Mouse (Mus musculus): ENCODE data around the gene Adcy6. TPM values are rescaled to one million over a fixed set of nuclear protein-coding genes. Genes with fewer than 3 reads are reported as not detected.
A peak's percentile ranks its signal among the peaks of the same experiment; 100 is the strongest.

Gene Adcy6
- total and polyA plus RNA-seq, 3 experiments = 0.06 to 1.5 TPM; not detected in 1

GRCm38 (mm10) chr15:98633822-98634470 is 24.1 kb upstream of the Adcy6 start:
- peaks cover 12 to 45% of the 10 kb centered on the region in 2 experiments for H3K4me1 ChIP-seq (ENCODE audit: control insufficient read depth in 1 of 2, insufficient read depth in 2 of 2)
- dilution Hi-C loops (cut with MboI; ENCODE audit: extremely low pct_ligation_motif_present, extremely low pct_unique_long_range_greater_than_20kb, low sequenced_read_pairs) (no loop called here), in situ Hi-C loops (cut with MboI; ENCODE audit: low pct_ligation_motif_present, low pct_unique_long_range_greater_than_20kb, low sequenced_read_pairs) (loop anchor here (5.0 kb wide), 1 partner anchor 67 kb away; no protein-coding TSS in a partner anchor)
- H3K27ac ChIP-seq (ENCODE audit: insufficient read depth, low read depth) = no peak overlapping the region
- no peaks in the 10 kb centered on the region for H3K36me3 ChIP-seq (replicated peaks in 1 of 2; ENCODE audit: control insufficient read depth in 1 of 2, insufficient read depth in 1 of 2, low read length in 1 of 2)
- no peaks in the 10 kb centered on the region for H3K79me2 ChIP-seq (replicated peaks; ENCODE audit: control insufficient read depth, extremely low read depth, insufficient read depth, poor library complexity, severe bottlenecking)
- H3K27me3 ChIP-seq (replicated peaks) = peaks cover 89% of the 10 kb centered on the region
- peak overlapping the region; percentile 94 for H3K4me2 ChIP-seq (ENCODE audit: insufficient read depth, low read depth, poor library complexity, severe bottlenecking)
- no peak for DNase-seq (ENCODE audit: extremely low read depth)
- peak overlapping the region; percentile 46; the same call in 1 of the 2 replicates for H3K9ac ChIP-seq (ENCODE audit: insufficient read depth, low read depth)
- no peaks in the 10 kb centered on the region for H3K9me3 ChIP-seq (replicated peaks; ENCODE audit: low read length)
- peak overlapping the region; percentile 50 to 54 (median 51) for H3K4me3 ChIP-seq (replicated peaks in 1 of 3; ENCODE audit: low read depth in 2 of 3, low read length in 2 of 3, poor library complexity in 1 of 3)
- TF ChIP-seq UBTF (IDR thresholded peaks at IDR 0.05; ENCODE audit: low read depth, low read length) (peak; percentile 67; the same call in 1 of the 2 replicates), EP300 (IDR thresholded peaks at IDR 0.05; ENCODE audit: low read length) (0 out of 2 replicates have a peak, but pooled peaks have one; percentile 14), E2F4 (IDR thresholded peaks at IDR 0.05; ENCODE audit: insufficient replicate concordance, low read depth, low read length) (no peak)

- no peak overlapping the region for H3K4me2 ChIP-seq (ENCODE audit: insufficient read depth, low read depth, poor library complexity, severe bottlenecking)
- peak; percentile 70 for DNase-seq (ENCODE audit: extremely low read depth)
- no peak overlapping the region for H3K4me3 ChIP-seq (replicated peaks in 1 of 3; ENCODE audit: low read depth in 2 of 3, low read length in 2 of 3, poor library complexity in 1 of 3)
- no peak overlapping the region for H3K27ac ChIP-seq (ENCODE audit: insufficient read depth, low read depth)
- no peaks in the 10 kb centered on the region for H3K36me3 ChIP-seq (replicated peaks in 1 of 2; ENCODE audit: control insufficient read depth in 1 of 2, insufficient read depth in 1 of 2, low read length in 1 of 2)
- peaks cover 96% of the 10 kb centered on the region for H3K27me3 ChIP-seq (replicated peaks)
- no peaks in the 10 kb centered on the region for H3K79me2 ChIP-seq (replicated peaks; ENCODE audit: control insufficient read depth, extremely low read depth, insufficient read depth, poor library complexity, severe bottlenecking)
- in situ Hi-C loops (cut with MboI; ENCODE audit: low pct_ligation_motif_present, low pct_unique_long_range_greater_than_20kb, low sequenced_read_pairs) (loop anchor here (5.0 kb wide), 1 partner anchor 66 kb away; no protein-coding TSS in a partner anchor), dilution Hi-C loops (cut with MboI; ENCODE audit: extremely low pct_ligation_motif_present, extremely low pct_unique_long_range_greater_than_20kb, low sequenced_read_pairs) (no loop called here)
- H3K9ac ChIP-seq (ENCODE audit: insufficient read depth, low read depth) = no peak overlapping the region
- H3K9me3 ChIP-seq (replicated peaks; ENCODE audit: low read length) = no peaks in the 10 kb centered on the region
- H3K4me1 ChIP-seq (ENCODE audit: control insufficient read depth in 1 of 2, insufficient read depth in 2 of 2) = peaks cover 12 to 45% of the 10 kb centered on the region in 2 experiments
- TF ChIP-seq IRF4 (IDR thresholded peaks at IDR 0.05; ENCODE audit: low read depth, low read length) (peak; percentile 13; the same call in 1 of the 2 replicates), BHLHE40 (IDR thresholded peaks at IDR 0.05; ENCODE audit: low read depth, low read length) (no peak), MYC (IDR thresholded peaks at IDR 0.05; ENCODE audit: low read depth, low read length) (no peak), MXI1 (IDR thresholded peaks at IDR 0.05; ENCODE audit: low read depth, low read length) (0 out of 2 replicates have a peak, but pooled peaks have one; percentile 47)
Observed at GRCm38 (mm10) chr15:98632921-98633320, 23.0 kb upstream of the Adcy6 start.

- Histone ChIP-seq H3K79me2 (replicated peaks; ENCODE audit: control insufficient read depth, extremely low read depth, insufficient read depth, poor library complexity, severe bottlenecking) (no peaks in the 10 kb centered on the region), H3K27ac (ENCODE audit: insufficient read depth, low read depth) (no peak overlapping the region), H3K4me3 (replicated peaks in 1 of 3; ENCODE audit: low read depth in 2 of 3, low read length in 2 of 3, poor library complexity in 1 of 3) (no peak overlapping the region), H3K9ac (ENCODE audit: insufficient read depth, low read depth) (no peak overlapping the region), H3K36me3 (replicated peaks in 1 of 2; ENCODE audit: control insufficient read depth in 1 of 2, insufficient read depth in 1 of 2, low read length in 1 of 2) (no peaks in the 10 kb centered on the region), H3K9me3 (replicated peaks; ENCODE audit: low read length) (peaks cover 1% of the 10 kb centered on the region), H3K4me1 (ENCODE audit: control insufficient read depth in 1 of 2, insufficient read depth in 2 of 2) (peaks cover 12 to 45% of the 10 kb centered on the region in 2 experiments), H3K4me2 (ENCODE audit: insufficient read depth, low read depth, poor library complexity, severe bottlenecking) (0 out of 2 replicates have a peak overlapping the region, but pooled peaks have one; percentile 8), H3K27me3 (replicated peaks) (peaks cover 96% of the 10 kb centered on the region)
- TF ChIP-seq ETS1 (conservative IDR thresholded peaks at IDR 0.05; ENCODE audit: low read depth, low read length) (no peak), BHLHE40 (IDR thresholded peaks at IDR 0.05; ENCODE audit: low read depth, low read length) (no peak), UBTF (IDR thresholded peaks at IDR 0.05; ENCODE audit: low read depth, low read length) (no peak), HCFC1 (IDR thresholded peaks at IDR 0.05; ENCODE audit: low read depth, low read length) (no peak)
- dilution Hi-C loops (cut with MboI; ENCODE audit: extremely low pct_ligation_motif_present, extremely low pct_unique_long_range_greater_than_20kb, low sequenced_read_pairs) (no loop called here), in situ Hi-C loops (cut with MboI; ENCODE audit: low pct_ligation_motif_present, low pct_unique_long_range_greater_than_20kb, low sequenced_read_pairs) (loop anchor here (5.0 kb wide), 1 partner anchor 65 kb away; no protein-coding TSS in a partner anchor)
- DNase-seq (ENCODE audit: extremely low read depth) = no peak
Observed at GRCm38 (mm10) chr15:98632107-98632744, 22.4 kb upstream of the Adcy6 start.

Data from CH12.LX (cell line).